Mouse (Mus musculus): ENCODE measurements around the gene Rbfox1.

Gene Rbfox1

GRCm38 (mm10) chr16:5992045-5993011, 107.2 kb downstream of the Rbfox1 start:
- no peak for DNase-seq

- DNase-seq: no peak
Observed at GRCm38 (mm10) chr16:5997136-5997535, 112.0 kb downstream of the Rbfox1 start.

GRCm38 (mm10) chr16:5997651-5998050, 112.5 kb downstream of the Rbfox1 start:
- no peak for DNase-seq

GRCm38 (mm10) chr16:6000016-6000415, 114.9 kb downstream of the Rbfox1 start:
- DNase-seq: no peak

- no peak for DNase-seq
Observed at GRCm38 (mm10) chr16:6006996-6007395, 121.8 kb downstream of the Rbfox1 start.

GRCm38 (mm10) chr16:6012853-6013252, 127.7 kb downstream of the Rbfox1 start:
- no peak for DNase-seq

- DNase-seq: peak; percentile 96
Observed at GRCm38 (mm10) chr16:6018639-6019038, 133.5 kb downstream of the Rbfox1 start.

GRCm38 (mm10) chr16:6019361-6019760, 134.2 kb downstream of the Rbfox1 start:
- DNase-seq: no peak

- no peak for DNase-seq
Observed at GRCm38 (mm10) chr16:6031280-6031679, 146.1 kb downstream of the Rbfox1 start.

- no peak for DNase-seq
Observed at GRCm38 (mm10) chr16:6032563-6032962, 147.4 kb downstream of the Rbfox1 start.

GRCm38 (mm10) chr16:6034876-6035275, 149.7 kb downstream of the Rbfox1 start:
- no peak for DNase-seq

- DNase-seq: no peak
Observed at GRCm38 (mm10) chr16:6037009-6037408, 151.9 kb downstream of the Rbfox1 start.

GRCm38 (mm10) chr16:6042766-6043165, 157.6 kb downstream of the Rbfox1 start:
- no peak for DNase-seq

- DNase-seq: no peak
Observed at GRCm38 (mm10) chr16:6048601-6049000, 163.4 kb downstream of the Rbfox1 start.

GRCm38 (mm10) chr16:6062495-6062894, 177.3 kb downstream of the Rbfox1 start:
- DNase-seq: no peak

- DNase-seq: no peak
Observed at GRCm38 (mm10) chr16:6065481-6065880, 180.3 kb downstream of the Rbfox1 start.

- DNase-seq: no peak
Observed at GRCm38 (mm10) chr16:6075442-6076050, 190.4 kb downstream of the Rbfox1 start.

GRCm38 (mm10) chr16:6079017-6079416, 193.9 kb downstream of the Rbfox1 start:
- DNase-seq: no peak

- DNase-seq: no peak
Observed at GRCm38 (mm10) chr16:6084701-6085365, 199.7 kb downstream of the Rbfox1 start.

GRCm38 (mm10) chr16:6086200-6086599, 201.0 kb downstream of the Rbfox1 start:
- DNase-seq: no peak

GRCm38 (mm10) chr16:6091326-6092123, 206.4 kb downstream of the Rbfox1 start:
- DNase-seq: no peak

- no peak for DNase-seq
Observed at GRCm38 (mm10) chr16:6095604-6096372, 210.6 kb downstream of the Rbfox1 start.
